Mouse (Mus musculus) lung, embryonic 15.5 days (tissue): ENCODE data around the gene Coq5. TPM values are rescaled to one million over a fixed set of nuclear protein-coding genes. Genes with fewer than 3 reads are reported as not detected.

Experiments
- ATAC-seq: fragments of 200-750 bp; cut with Nextera tagmentation; 2 replicates; pipeline ENCODE4 v1.8.0; 2017; ENCODE audit warnings: moderate number of reproducible peaks, borderline replicate concordance; ENCODE audit not compliant: low FRiP score, low TSS enrichment; ENCODE audit errors: extremely low read depth
- H3K27ac ChIP-seq: fragments of 300-500 bp; sonication (generic); 2 replicates; pipeline ENCODE4 v1.5.1; 2015; ENCODE audit warnings: moderate library complexity, mild to moderate bottlenecking, inconsistent platforms
- H3K27me3 ChIP-seq: fragments of 300-500 bp; sonication (generic); 2 replicates; pipeline ENCODE4 v1.6.1; 2015; ENCODE audit warnings: inconsistent platforms
- H3K36me3 ChIP-seq: fragments of 300-500 bp; sonication (generic); 2 replicates; pipeline ENCODE4 v1.6.1; 2015; ENCODE audit warnings: inconsistent platforms
- H3K4me1 ChIP-seq: fragments of 300-500 bp; sonication (generic); 2 replicates; pipeline ENCODE4 v1.6.1; 2015; ENCODE audit warnings: inconsistent platforms
- H3K4me2 ChIP-seq: fragments of 300-500 bp; sonication (generic); 2 replicates; pipeline ENCODE4 v1.6.1; 2015; ENCODE audit warnings: inconsistent platforms, mild to moderate bottlenecking, moderate library complexity
- H3K4me3 ChIP-seq: fragments of 300-500 bp; sonication (generic); 2 replicates; pipeline ENCODE4 v1.5.1; 2015; ENCODE audit warnings: mild to moderate bottlenecking, inconsistent platforms
- H3K9ac ChIP-seq: fragments of 300-500 bp; sonication (generic); 2 replicates; pipeline ENCODE4 v1.6.1; 2015; ENCODE audit warnings: inconsistent platforms
- H3K9me3 ChIP-seq: fragments of 300-500 bp; sonication (generic); 2 replicates; pipeline ENCODE4 v1.6.1; 2016; ENCODE audit warnings: inconsistent platforms
- WGBS: fragments of 180-500 bp; shearing (Covaris S2); methylation state at CpG from one replicate; pipeline ENCODE4 v1.1.7; 2015; 5-methylcytosine and 5-hydroxymethylcytosine counted together
- polyA plus RNA-seq: library from polyadenylated mRNA; unstranded; fragments of >200 nt; fragmentation: Nextera tagmentation; extraction: Ambion mirVana; gene quantifications from 2 replicates; pipeline ENCODE4 v1.2.1, GENCODE M21; 2015

Coq5 gene
- polyA plus RNA-seq, 1 experiment from 2014 or later, result 40.4 TPM

- no peak overlapping the region for H3K27ac ChIP-seq
- H3K4me2 ChIP-seq, result peak overlapping the region; percentile 80
- peaks cover 44% of the 10 kb centered on the region for H3K4me1 ChIP-seq
- no peak for ATAC-seq
- H3K4me3 ChIP-seq, result 0 out of 2 replicates have a peak overlapping the region, but pooled peaks have one; percentile 86
- H3K27me3 ChIP-seq, result no peaks in the 10 kb centered on the region
- no peaks in the 10 kb centered on the region for H3K9me3 ChIP-seq
- WGBS, result 93% methylated on average over 1 of the region's 1 CpGs
- H3K9ac ChIP-seq, result no peak overlapping the region
- peaks cover 22% of the 10 kb centered on the region; the same call in 1 of the 2 replicates for H3K36me3 ChIP-seq
These were observed 9.5 kb upstream of the Coq5 start for GRCm38 (mm10) chr5:115269969-115270368.

GRCm38 (mm10) chr5:115271931-115272811, 7.3 kb upstream of the Coq5 start:
- Histone ChIP-seq H3K4me2 (peak overlapping the region; percentile 80), H3K36me3 (0 out of 2 replicates have a peak, but pooled peaks cover 13% of the 10 kb centered on the region), H3K4me3 (peak overlapping the region; percentile 86), H3K27me3 (no peaks in the 10 kb centered on the region), H3K27ac (peak overlapping the region; percentile 79), H3K4me1 (peaks cover 36% of the 10 kb centered on the region), H3K9ac (peak overlapping the region; percentile 78), H3K9me3 (no peaks in the 10 kb centered on the region)
- peak; percentile 62 for ATAC-seq
- WGBS, result under 1% methylated on average over 73 of the region's 77 CpGs

- Histone ChIP-seq H3K27me3 (no peaks in the 10 kb centered on the region), H3K36me3 (0 out of 2 replicates have a peak, but pooled peaks cover 9% of the 10 kb centered on the region), H3K4me1 (peaks cover 30% of the 10 kb centered on the region), H3K9ac (peak within 1 kb of the TSS; percentile 78), H3K4me2 (peak within 1 kb of the TSS; percentile 80), H3K4me3 (peak within 1 kb of the TSS; percentile 86), H3K27ac (peak within 1 kb of the TSS; percentile 79), H3K9me3 (no peaks in the 10 kb centered on the region)
- peak; percentile 89 for ATAC-seq
- 10% methylated on average over 26 of the region's 26 CpGs for WGBS
These were observed 6.5 kb upstream of the Coq5 start, which contains the start of gene Rnf10 for GRCm38 (mm10) chr5:115272812-115273548. Rnf10 (minus strand) TSS chr5:115272898.

- ATAC-seq, result no peak
- H3K4me3 ChIP-seq, result peak overlapping the region; percentile 86
- peak overlapping the region; percentile 71; the same call in 1 of the 2 replicates for H3K27ac ChIP-seq
- H3K27me3 ChIP-seq, result no peaks in the 10 kb centered on the region
- peak overlapping the region; percentile 80 for H3K4me2 ChIP-seq
- 67% methylated on average over 6 of the region's 6 CpGs for WGBS
- H3K4me1 ChIP-seq, result peaks cover 30% of the 10 kb centered on the region
- no peak overlapping the region for H3K9ac ChIP-seq
- no peaks in the 10 kb centered on the region for H3K9me3 ChIP-seq
- H3K36me3 ChIP-seq, result 0 out of 2 replicates have a peak, but pooled peaks cover 9% of the 10 kb centered on the region
These were observed 5.8 kb upstream of the Coq5 start for GRCm38 (mm10) chr5:115273549-115274135.

GRCm38 (mm10) chr5:115274353-115274752, 5.1 kb upstream of the Coq5 start:
- ATAC-seq, result no peak
- Histone ChIP-seq H3K4me1 (peaks cover 27% of the 10 kb centered on the region), H3K9me3 (no peaks in the 10 kb centered on the region), H3K4me3 (no peak overlapping the region), H3K27ac (no peak overlapping the region), H3K36me3 (0 out of 2 replicates have a peak, but pooled peaks cover 9% of the 10 kb centered on the region), H3K4me2 (no peak overlapping the region), H3K9ac (no peak overlapping the region), H3K27me3 (no peaks in the 10 kb centered on the region)
- 74% methylated on average over 1 of the region's 1 CpGs for WGBS

GRCm38 (mm10) chr5:115274771-115275170, 4.7 kb upstream of the Coq5 start:
- H3K9me3 ChIP-seq, result no peaks in the 10 kb centered on the region
- ATAC-seq, result no peak
- 80% methylated on average over 1 of the region's 1 CpGs for WGBS
- 0 out of 2 replicates have a peak, but pooled peaks cover 5% of the 10 kb centered on the region for H3K36me3 ChIP-seq
- no peak overlapping the region for H3K27ac ChIP-seq
- no peak overlapping the region for H3K4me2 ChIP-seq
- H3K4me1 ChIP-seq, result peaks cover 23% of the 10 kb centered on the region
- H3K9ac ChIP-seq, result no peak overlapping the region
- H3K4me3 ChIP-seq, result no peak overlapping the region
- H3K27me3 ChIP-seq, result no peaks in the 10 kb centered on the region

- H3K4me1 ChIP-seq, result peaks cover 16% of the 10 kb centered on the region
- H3K27ac ChIP-seq, result no peak overlapping the region
- H3K27me3 ChIP-seq, result no peaks in the 10 kb centered on the region
- no peak overlapping the region for H3K4me3 ChIP-seq
- H3K9me3 ChIP-seq, result no peaks in the 10 kb centered on the region
- no peak overlapping the region for H3K9ac ChIP-seq
- H3K36me3 ChIP-seq, result no peaks in the 10 kb centered on the region
- WGBS, result 30% methylated on average over 14 of the region's 14 CpGs
- no peak for ATAC-seq
- no peak overlapping the region for H3K4me2 ChIP-seq
These were observed 3.5 kb upstream of the Coq5 start for GRCm38 (mm10) chr5:115275998-115276397.

GRCm38 (mm10) chr5:115278053-115278452, 1.4 kb upstream of the Coq5 start:
- Histone ChIP-seq H3K4me2 (no peak overlapping the region), H3K4me3 (no peak overlapping the region), H3K9ac (no peak overlapping the region), H3K36me3 (no peaks in the 10 kb centered on the region), H3K9me3 (no peaks in the 10 kb centered on the region), H3K27me3 (no peaks in the 10 kb centered on the region), H3K27ac (no peak overlapping the region), H3K4me1 (peaks cover 11% of the 10 kb centered on the region; the same call in 1 of the 2 replicates)
- ATAC-seq, result no peak
- 65% methylated on average over 1 of the region's 1 CpGs for WGBS

GRCm38 (mm10) chr5:115278785-115279184, 681 bp upstream of the Coq5 start:
- no peak overlapping the region for H3K4me3 ChIP-seq
- H3K4me2 ChIP-seq, result no peak overlapping the region
- H3K36me3 ChIP-seq, result peaks cover 2% of the 10 kb centered on the region; the same call in 1 of the 2 replicates
- H3K27ac ChIP-seq, result no peak overlapping the region
- H3K27me3 ChIP-seq, result no peaks in the 10 kb centered on the region
- no peaks in the 10 kb centered on the region for H3K9me3 ChIP-seq
- ATAC-seq, result no peak
- WGBS, result 49% methylated on average over 2 of the region's 2 CpGs
- peaks cover 6% of the 10 kb centered on the region; the same call in 1 of the 2 replicates for H3K4me1 ChIP-seq
- H3K9ac ChIP-seq, result no peak overlapping the region

GRCm38 (mm10) chr5:115280050-115280687, 703 bp downstream of the Coq5 start:
- Histone ChIP-seq H3K27me3 (no peaks in the 10 kb centered on the region), H3K36me3 (peaks cover 11% of the 10 kb centered on the region; the same call in 1 of the 2 replicates), H3K27ac (no peak overlapping the region), H3K9me3 (no peaks in the 10 kb centered on the region), H3K9ac (peak overlapping the region; percentile 82), H3K4me2 (peak overlapping the region; percentile 88), H3K4me3 (peak overlapping the region; percentile 91), H3K4me1 (peaks cover 6% of the 10 kb centered on the region; the same call in 1 of the 2 replicates)
- WGBS, result 3% methylated on average over 17 of the region's 17 CpGs
- no peak; the same call in 1 of the 2 replicates for ATAC-seq

GRCm38 (mm10) chr5:115284735-115285134, 5.3 kb downstream of the Coq5 start:
- peaks cover 6% of the 10 kb centered on the region; the same call in 1 of the 2 replicates for H3K4me1 ChIP-seq
- H3K27me3 ChIP-seq, result no peaks in the 10 kb centered on the region
- no peak overlapping the region for H3K4me3 ChIP-seq
- 89% methylated on average over 3 of the region's 3 CpGs for WGBS
- H3K36me3 ChIP-seq, result peaks cover 18% of the 10 kb centered on the region
- no peak overlapping the region for H3K4me2 ChIP-seq
- no peak for ATAC-seq
- H3K9me3 ChIP-seq, result no peaks in the 10 kb centered on the region
- no peak overlapping the region for H3K27ac ChIP-seq
- H3K9ac ChIP-seq, result no peak overlapping the region
